Mouse (Mus musculus): ENCODE measurements around the gene Sh3pxd2a. TPM values are rescaled to one million over a fixed set of nuclear protein-coding genes. Genes with fewer than 3 reads are reported as not detected.
"Not testable (repeated sequence)": the region's sequence is repeated elsewhere in the genome, so short reads cannot be mapped to it uniquely, and the experiment has no call there.

Sh3pxd2a gene
- polyA plus RNA-seq, 1 experiment from 2014 or later: 2.6 TPM

GRCm38 (mm10) chr19:47412566-47413248 lies 51.5 kb downstream of the Sh3pxd2a start:
- DNase-seq (ENCODE audit: low spot score): peak; percentile 83

DNA sequence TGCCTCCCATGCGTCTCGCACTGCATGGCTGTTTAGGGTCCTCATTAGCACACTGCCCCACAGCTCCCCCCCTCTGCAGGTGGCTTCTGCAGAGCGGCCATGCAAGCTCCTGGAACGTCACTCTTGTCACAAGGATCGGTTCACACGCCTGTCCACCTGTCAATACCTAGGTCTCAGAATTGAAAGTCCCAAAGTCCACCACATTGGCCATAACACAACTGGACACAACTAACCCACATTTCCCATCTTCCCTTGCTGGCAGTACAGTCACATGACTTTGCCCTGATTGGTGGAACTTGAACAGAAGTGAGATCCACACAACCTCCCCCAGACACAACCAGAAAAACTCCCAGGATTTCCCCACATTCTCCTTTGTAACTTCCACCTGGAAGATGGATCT lies 53.9 kb downstream of the Sh3pxd2a start:
- no peak for DNase-seq (ENCODE audit: low spot score)

DNA sequence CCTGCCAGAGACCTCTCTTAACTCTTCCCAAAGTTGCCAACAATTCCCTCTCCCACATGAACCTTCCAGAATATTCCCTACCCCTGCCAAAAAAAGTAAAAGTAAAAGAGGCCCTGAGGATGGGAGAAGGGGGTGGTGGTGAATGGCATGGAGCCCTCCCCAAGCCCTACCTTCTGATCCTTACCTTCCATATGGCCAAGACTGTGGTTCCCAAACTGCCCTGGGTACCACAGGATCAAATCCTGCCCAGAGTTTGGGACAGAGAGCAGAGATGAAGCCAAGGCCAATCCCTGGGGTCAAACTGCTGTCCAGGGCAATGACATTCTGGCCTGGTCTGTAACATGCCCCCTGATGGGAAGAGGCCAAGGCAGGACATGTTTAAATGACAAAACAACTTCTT lies 55.1 kb downstream of the Sh3pxd2a start:
- no peak for DNase-seq (ENCODE audit: low spot score)

DNA sequence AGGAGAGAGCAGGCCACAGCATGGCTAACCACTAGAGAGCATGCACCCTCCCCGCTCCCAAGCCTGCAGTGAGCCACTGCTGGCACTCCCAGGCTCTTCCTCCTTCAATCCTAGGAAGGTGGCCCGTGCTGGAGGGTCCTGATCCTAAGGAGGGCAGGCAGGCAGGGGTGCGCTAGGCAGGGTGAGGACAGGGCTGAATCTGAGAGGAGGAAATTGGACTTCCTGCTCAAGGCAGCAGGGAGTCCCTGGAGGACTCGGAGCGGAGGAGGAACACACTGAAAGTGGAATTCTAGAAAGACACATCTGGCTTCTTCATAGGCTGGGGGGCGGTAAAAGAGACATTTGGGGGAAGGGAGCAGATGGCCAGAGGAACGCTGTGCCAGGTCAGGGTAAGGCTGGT lies 55.5 kb downstream of the Sh3pxd2a start:
- no peak for DNase-seq (ENCODE audit: low spot score)

GRCm38 (mm10) chr19:47407332-47407731 lies 56.9 kb downstream of the Sh3pxd2a start:
- no peak for DNase-seq (ENCODE audit: low spot score)

DNA sequence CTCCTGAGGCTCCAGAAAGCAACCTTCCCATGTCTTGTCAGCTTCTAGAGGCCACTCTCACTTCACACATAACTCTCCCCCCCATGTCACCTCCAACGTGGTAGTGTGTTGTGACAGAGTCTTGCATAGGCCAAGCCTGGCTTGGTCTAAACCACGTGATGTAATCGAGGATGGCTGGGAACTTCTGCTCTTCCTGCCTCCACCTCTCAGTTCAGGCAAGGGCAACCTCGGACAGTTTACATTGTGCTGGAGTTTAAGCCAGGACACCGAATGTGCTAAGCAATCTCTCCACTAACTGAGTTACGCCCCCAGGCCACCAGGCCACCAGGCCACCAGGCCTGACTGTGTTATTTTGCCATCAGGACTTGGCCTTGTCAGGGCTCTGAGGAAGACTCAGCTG lies 57.7 kb downstream of the Sh3pxd2a start:
- DNase-seq (ENCODE audit: low spot score): no peak

- no peak for DNase-seq (ENCODE audit: low spot score)
These were observed 58.7 kb downstream of the Sh3pxd2a start for GRCm38 (mm10) chr19:47405548-47405947.

GRCm38 (mm10) chr19:47403391-47404379 lies 60.5 kb downstream of the Sh3pxd2a start:
- DNase-seq (ENCODE audit: low spot score): no peak

GRCm38 (mm10) chr19:47402976-47403375 lies 61.2 kb downstream of the Sh3pxd2a start:
- DNase-seq (ENCODE audit: low spot score): no peak

DNA sequence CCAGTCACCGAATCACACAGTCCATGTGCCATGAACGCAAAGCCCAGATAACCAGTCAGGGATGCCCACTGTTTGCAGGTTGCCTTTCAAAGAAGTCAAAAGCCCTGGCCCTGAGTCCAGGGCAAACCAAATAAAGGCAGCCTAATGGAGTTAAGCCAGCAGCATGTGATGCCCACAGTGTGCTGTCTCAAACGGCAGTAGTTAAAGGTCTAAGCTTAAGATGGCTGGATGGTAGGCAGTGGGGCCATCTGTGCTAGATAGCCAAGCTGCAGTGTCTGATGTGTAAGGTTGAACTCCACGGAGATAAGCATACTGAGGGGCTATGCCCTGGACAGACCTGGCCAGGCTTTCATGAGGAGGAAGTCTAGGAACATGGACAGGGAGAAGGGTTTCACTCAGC lies 61.7 kb downstream of the Sh3pxd2a start:
- no peak for DNase-seq (ENCODE audit: low spot score)

- DNase-seq (ENCODE audit: low spot score): no peak
These were observed 64.5 kb downstream of the Sh3pxd2a start for GRCm38 (mm10) chr19:47399709-47400108.

DNA sequence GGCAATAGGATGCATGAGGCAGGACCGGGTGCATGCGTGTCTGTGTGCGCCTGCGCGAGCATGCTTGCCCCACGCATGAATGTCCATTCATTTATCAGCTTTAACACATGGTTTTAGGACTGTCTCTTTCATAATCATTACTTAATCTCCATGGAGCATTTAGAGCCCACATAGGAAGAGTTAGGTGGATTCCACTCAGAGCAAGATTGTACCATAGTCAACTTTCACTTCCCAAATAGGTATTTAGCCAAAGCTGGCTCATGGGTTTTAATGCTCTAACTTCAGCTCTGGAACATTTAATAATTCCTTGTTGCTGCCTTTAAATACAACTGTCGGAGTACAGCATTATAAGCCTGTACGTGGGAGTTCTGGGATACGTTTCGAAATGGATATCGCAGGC lies 65.2 kb downstream of the Sh3pxd2a start:
- DNase-seq (ENCODE audit: low spot score): no peak

GRCm38 (mm10) chr19:47397882-47398671 lies 66.1 kb downstream of the Sh3pxd2a start:
- no peak for DNase-seq (ENCODE audit: low spot score)

- DNase-seq (ENCODE audit: low spot score): no peak
These were observed 68.9 kb downstream of the Sh3pxd2a start for GRCm38 (mm10) chr19:47395338-47395737.

DNA sequence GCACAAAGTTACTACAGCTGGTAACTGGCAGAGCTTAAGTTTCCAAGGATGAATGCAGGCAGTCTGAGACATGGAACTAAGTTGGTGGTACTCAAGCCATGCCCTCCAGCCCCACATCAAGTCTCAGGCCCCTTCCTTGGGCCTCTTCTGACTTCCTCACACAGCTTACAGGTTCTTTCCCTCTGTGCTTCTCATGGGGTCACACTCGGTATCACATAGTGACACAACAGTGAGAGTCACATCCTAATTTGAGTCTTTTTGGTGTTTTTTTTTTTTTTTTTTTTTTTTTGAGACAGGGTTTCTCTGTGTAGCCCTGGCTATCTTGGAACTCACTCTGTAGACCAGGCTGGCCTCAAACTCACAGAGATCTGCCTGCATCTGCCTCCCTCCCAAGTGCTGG lies 69.4 kb downstream of the Sh3pxd2a start:
- not testable (repeated sequence) for DNase-seq (ENCODE audit: low spot score)

- DNase-seq (ENCODE audit: low spot score): no peak
These were observed 73.3 kb downstream of the Sh3pxd2a start for GRCm38 (mm10) chr19:47390878-47391277.

GRCm38 (mm10) chr19:47387887-47388286 lies 76.3 kb downstream of the Sh3pxd2a start:
- no peak for DNase-seq (ENCODE audit: low spot score)

GRCm38 (mm10) chr19:47387395-47387794 lies 76.8 kb downstream of the Sh3pxd2a start:
- no peak for DNase-seq (ENCODE audit: low spot score)

- DNase-seq (ENCODE audit: low spot score): no peak
These were observed 78.2 kb downstream of the Sh3pxd2a start for GRCm38 (mm10) chr19:47385971-47386370.

DNA sequence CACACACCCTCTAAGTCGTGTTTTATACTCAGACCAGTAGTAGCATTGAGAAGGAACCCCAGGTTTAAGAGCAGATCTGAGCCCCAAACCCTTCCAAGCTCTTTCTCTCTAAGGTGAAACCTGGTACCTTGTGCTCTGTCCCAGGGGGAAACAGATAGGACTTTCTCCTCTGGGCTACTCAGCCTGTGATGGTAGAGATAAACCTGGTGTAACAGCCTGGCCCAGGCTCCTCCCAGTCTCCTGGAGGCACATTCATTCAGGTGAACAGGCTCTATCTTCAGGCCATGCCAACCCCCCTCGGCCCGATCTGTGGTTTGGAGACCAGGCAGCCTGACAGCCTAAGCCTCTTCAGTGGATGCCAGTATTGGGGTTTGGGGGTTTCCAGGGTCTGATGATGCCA lies 79.6 kb downstream of the Sh3pxd2a start:
- DNase-seq (ENCODE audit: low spot score): no peak

GRCm38 (mm10) chr19:47384036-47384435 lies 80.2 kb downstream of the Sh3pxd2a start:
- DNase-seq (ENCODE audit: low spot score): no peak

DNA sequence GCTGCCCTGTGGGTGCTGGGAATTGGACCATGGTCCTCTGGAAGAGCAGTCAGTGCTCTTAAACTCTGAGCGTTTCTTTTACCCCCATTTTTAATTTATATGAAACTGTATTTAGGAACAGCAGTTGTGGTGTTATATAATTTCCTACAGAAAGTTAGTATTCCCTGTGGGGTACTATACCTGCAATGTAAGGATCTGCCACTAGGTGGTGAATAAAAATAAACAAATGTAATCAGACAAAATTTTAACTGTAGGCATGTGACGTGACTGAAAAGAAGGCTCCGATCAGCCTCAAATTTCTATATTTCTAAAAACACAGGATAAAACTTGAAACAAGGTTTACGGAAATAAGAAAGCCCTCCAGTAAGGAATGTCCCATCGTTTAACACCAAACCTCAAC lies 81.9 kb downstream of the Sh3pxd2a start:
- DNase-seq (ENCODE audit: low spot score): peak; percentile 36

All from thymus, postnatal 0 days (tissue).